Mouse (Mus musculus): ENCODE results near the gene Mpg.
"Not testable (repeated sequence)": the region's sequence is repeated elsewhere in the genome, so short reads cannot be mapped to it uniquely, and the experiment has no call there.

DNA sequence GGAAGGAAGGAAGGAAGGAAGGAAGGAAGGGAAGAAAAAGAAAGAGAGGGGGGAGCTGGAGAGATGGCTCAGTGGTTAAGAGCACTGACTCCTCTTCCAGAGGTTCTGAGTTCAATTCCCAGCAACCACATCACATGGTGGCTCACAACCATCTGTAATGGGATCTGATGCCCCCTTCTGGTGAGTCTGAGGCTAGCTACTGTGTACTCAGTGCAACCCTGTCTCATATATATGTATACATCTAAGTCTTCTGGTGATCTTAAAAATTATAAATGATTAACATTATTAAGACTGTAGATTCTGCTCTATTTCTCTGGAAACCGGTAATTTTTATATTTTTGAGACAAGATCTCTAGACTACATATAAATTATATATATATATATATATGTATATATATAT, 25.3 kb upstream of the Mpg start:
- TF ChIP-seq POLR2A (IDR thresholded peaks at IDR 0.05; ENCODE audit: borderline replicate concordance, low read depth, low read length); CTCF (IDR thresholded peaks at IDR 0.05; ENCODE audit: low read depth, low read length): not testable (repeated sequence)

Data from bone marrow macrophage, adult 2 months (primary cell).